Mouse (Mus musculus) hindbrain, embryonic 14.5 days (tissue): Measurements from ENCODE around the gene Ndufb6. TPM values are rescaled to one million over a fixed set of nuclear protein-coding genes. Genes with fewer than 3 reads are reported as not detected.

Experiments used
- ATAC-seq: fragments of 200-750 bp; cut with Nextera tagmentation; 2 replicates; pipeline ENCODE4 v1.8.0; 2017; ENCODE audit warnings: moderate number of reproducible peaks, mild to moderate bottlenecking, moderate TSS enrichment, moderate library complexity; ENCODE audit not compliant: low FRiP score
- DNase-seq: peaks from one replicate; pipeline ENCODE4 v3.0.0-alpha.2; 2015; ENCODE audit warnings: low spot score
- H3K27ac ChIP-seq: fragments of 300-500 bp; sonication (generic); 2 replicates; pipeline ENCODE4 v1.5.1; 2014; ENCODE audit warnings: mild to moderate bottlenecking, moderate library complexity
- H3K27me3 ChIP-seq: fragments of 300-500 bp; sonication (generic); 2 replicates; pipeline ENCODE4 v1.6.1; 2014; ENCODE audit warnings: mild to moderate bottlenecking, low read length, mixed read lengths; ENCODE audit not compliant: control insufficient read depth, insufficient read depth
- H3K36me3 ChIP-seq: fragments of 300-500 bp; sonication (generic); replicated peaks from 2 replicates; pipeline ENCODE4 v1.6.1; 2014; ENCODE audit not compliant: control insufficient read depth, insufficient read depth
- H3K4me1 ChIP-seq: fragments of 300-500 bp; sonication (generic); replicated peaks from 2 replicates; pipeline ENCODE4 v1.6.1; 2014; ENCODE audit warnings: antibody characterized with exemption, low read length, mixed read lengths; ENCODE audit not compliant: control insufficient read depth, insufficient read depth
- H3K4me2 ChIP-seq: fragments of 300-500 bp; sonication (generic); replicated peaks from 2 replicates; pipeline ENCODE4 v1.6.1; 2014; ENCODE audit warnings: mild to moderate bottlenecking, moderate library complexity
- H3K4me3 ChIP-seq: fragments of 300-500 bp; sonication (generic); replicated peaks from 2 replicates; pipeline ENCODE4 v1.5.1; 2014; ENCODE audit warnings: mild to moderate bottlenecking, low read length
- H3K9ac ChIP-seq: fragments of 300-500 bp; sonication (generic); 2 replicates; pipeline ENCODE4 v1.6.1; 2014
- H3K9me3 ChIP-seq: fragments of 300-500 bp; sonication (generic); 2 replicates; pipeline ENCODE4 v1.6.1; 2016; ENCODE audit warnings: low read length; ENCODE audit not compliant: control insufficient read depth
- WGBS: fragments of 180-500 bp; shearing (Covaris S2); extraction: QIAGEN DNeasy Blood & Tissue Kit; methylation state at CpG from one replicate; pipeline ENCODE4 v1.1.7; 2014; 5-methylcytosine and 5-hydroxymethylcytosine counted together
- polyA plus RNA-seq: library from polyadenylated mRNA; unstranded; fragments of >200 nt; fragmentation: Nextera tagmentation; extraction: Ambion mirVana; gene quantifications from 2 replicates; pipeline ENCODE4 v1.2.1, GENCODE M21; 2014

Gene Ndufb6
- polyA plus RNA-seq, 1 experiment from 2014 or later: 377 TPM

DNA sequence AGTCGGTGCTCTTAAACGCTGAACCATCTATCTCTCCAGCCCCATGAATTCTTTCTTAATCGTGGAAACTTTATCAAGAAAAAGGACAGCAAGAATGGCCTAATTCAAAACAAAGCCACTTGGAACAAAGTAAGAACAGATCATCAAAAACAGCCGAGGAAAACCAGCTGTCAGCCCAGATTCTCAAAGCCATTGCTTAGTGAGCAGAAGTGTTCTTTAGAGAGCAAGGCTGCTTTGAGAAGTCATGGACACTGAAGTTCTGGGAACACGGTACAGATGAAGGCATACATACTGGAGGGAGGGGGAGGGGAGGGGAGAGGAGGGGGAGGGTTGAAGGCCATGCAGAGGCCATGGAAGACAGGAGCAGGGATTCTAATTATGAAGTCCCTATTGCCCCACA lies 53.1 kb downstream of the Ndufb6 start:
- H3K27ac ChIP-seq: no peak overlapping the region
- WGBS: 77% methylated on average over 5 of the region's 5 CpGs
- H3K4me1 ChIP-seq: no peaks in the 10 kb centered on the region
- H3K27me3 ChIP-seq: no peaks in the 10 kb centered on the region; the same call in 1 of the 2 replicates
- H3K9me3 ChIP-seq: no peaks in the 10 kb centered on the region
- no peak for ATAC-seq
- H3K36me3 ChIP-seq: no peaks in the 10 kb centered on the region
- no peak for DNase-seq
- H3K4me2 ChIP-seq: no peak overlapping the region
- H3K4me3 ChIP-seq: no peak overlapping the region
- H3K9ac ChIP-seq: no peak overlapping the region

DNA sequence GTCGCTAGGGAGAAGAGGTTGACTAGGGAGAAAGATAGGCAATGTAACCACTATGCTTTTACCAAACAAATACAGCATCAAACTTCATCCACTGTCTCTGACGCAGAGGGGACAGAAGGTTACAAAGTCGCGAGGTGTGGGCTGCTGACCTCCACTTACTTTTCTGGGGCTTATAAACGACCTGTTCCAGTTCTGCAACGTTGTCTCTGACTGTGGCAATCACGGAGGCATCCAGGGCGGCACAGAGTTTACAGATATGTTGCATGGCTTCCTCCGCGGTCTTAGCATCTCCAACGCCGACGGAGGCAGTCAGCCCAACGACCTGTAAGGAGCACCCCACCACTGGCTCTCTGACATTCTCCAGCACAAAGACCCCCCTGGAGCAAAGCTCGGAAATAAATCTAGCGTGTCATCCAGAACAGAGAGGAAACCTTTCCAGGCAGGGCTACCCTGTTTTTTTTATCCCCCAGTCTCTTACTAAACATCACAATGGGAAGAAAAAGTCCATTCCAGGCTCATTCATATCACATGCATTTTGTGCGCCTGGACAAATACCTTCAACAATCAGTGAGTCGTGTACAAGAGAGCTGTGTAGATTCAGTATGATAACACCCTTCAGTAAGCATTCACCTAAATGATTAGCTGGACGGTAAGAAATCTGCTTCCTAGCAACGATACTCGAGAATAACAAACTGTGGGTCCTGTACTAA lies 57.2 kb downstream of the Ndufb6 start:
- H3K9me3 ChIP-seq: no peaks in the 10 kb centered on the region
- H3K4me3 ChIP-seq: no peak overlapping the region
- H3K27me3 ChIP-seq: no peaks in the 10 kb centered on the region; the same call in 1 of the 2 replicates
- DNase-seq (no peak), ATAC-seq (no peak)
- no peak overlapping the region for H3K9ac ChIP-seq
- H3K4me1 ChIP-seq: 0 out of 2 replicates have a peak, but pooled peaks cover 5% of the 10 kb centered on the region
- WGBS: 37% methylated on average over 21 of the region's 21 CpGs
- no peak overlapping the region for H3K4me2 ChIP-seq
- H3K27ac ChIP-seq: no peak overlapping the region
- H3K36me3 ChIP-seq: no peaks in the 10 kb centered on the region

DNA sequence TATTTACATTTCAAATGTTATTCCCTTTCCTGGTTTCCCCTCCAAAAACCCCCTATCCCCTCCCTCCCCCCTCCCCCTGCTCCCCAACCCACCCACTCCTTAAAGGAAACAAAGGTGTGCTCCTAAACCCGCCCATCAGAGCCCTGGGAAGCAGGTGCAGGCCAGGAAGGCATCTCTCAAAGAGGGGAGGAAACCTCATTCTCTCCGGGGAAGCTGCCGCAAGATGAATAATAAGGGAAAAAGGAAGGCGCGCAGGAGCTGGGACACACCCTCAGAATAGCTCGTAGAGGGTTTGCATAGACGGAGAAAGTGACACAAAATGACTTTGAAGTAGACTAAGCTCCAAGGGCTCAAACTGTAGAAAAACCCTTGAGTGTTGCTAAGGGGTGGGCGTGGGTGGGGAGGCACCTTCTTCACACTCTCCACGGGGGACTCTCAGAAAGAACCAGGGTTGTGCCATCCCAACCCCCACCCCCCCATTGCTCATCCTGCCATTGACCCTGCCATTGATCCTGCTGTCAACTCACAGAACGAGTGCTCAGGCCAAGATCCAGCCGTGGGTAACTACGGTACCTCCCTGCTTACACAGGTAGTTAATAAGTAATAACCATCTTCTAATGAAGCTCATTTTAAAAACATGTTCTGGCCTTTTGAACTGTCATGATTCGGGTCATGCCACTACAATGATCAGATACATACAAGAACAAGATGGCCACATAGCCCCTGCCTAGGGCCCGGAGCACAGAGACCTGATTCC lies 58.0 kb downstream of the Ndufb6 start:
- H3K9me3 ChIP-seq: no peaks in the 10 kb centered on the region
- no peaks in the 10 kb centered on the region for H3K36me3 ChIP-seq
- H3K27me3 ChIP-seq: no peaks in the 10 kb centered on the region; the same call in 1 of the 2 replicates
- DNase-seq (no peak), ATAC-seq (no peak)
- H3K9ac ChIP-seq: no peak overlapping the region
- H3K4me2 ChIP-seq: no peak overlapping the region
- H3K27ac ChIP-seq: no peak overlapping the region
- 0 out of 2 replicates have a peak, but pooled peaks cover 5% of the 10 kb centered on the region for H3K4me1 ChIP-seq
- no peak overlapping the region for H3K4me3 ChIP-seq
- 34% methylated on average over 14 of the region's 14 CpGs for WGBS

Other genes with a start within 250 kb of the Ndufb6 start
- 46.0 and 49.4 TPM in 2 replicates for gene Aco1, start 136.3 kb downstream of the Ndufb6 start, polyA plus RNA-seq
- 2.5 and 4.3 TPM in 2 replicates for gene Ddx58, start 39.6 kb downstream of the Ndufb6 start, polyA plus RNA-seq
- 12.8 and 16.9 TPM in 2 replicates for gene Smim27, start 9.8 kb downstream of the Ndufb6 start, polyA plus RNA-seq
- 31.8 and 32.7 TPM in 2 replicates for gene Topors, start 9.6 kb downstream of the Ndufb6 start, polyA plus RNA-seq
- gene Tmem215, start 192.8 kb upstream of the Ndufb6 start, polyA plus RNA-seq: 0.67 and 1.5 TPM in 2 replicates